Mouse (Mus musculus): Measurements from ENCODE around the gene Capn11.

GRCm38 (mm10) chr17:45684667-45685131 lies 25.6 kb upstream of the Capn11 start:
- TF ChIP-seq EP300 (IDR thresholded peaks at IDR 0.05; ENCODE audit: low read depth): no peak
- TF ChIP-seq CTCF (IDR thresholded peaks at IDR 0.05; ENCODE audit: low read depth): no peak

Measured in liver, postnatal 0 days (tissue).